Mouse (Mus musculus): ENCODE measurements at regions not wholly inside any gene's neighbourhood (a gene's known extent, or its start where the extent isn't known, plus 50 kb on each side); places are given as distances from the start of the nearest gene placed in this dataset.
A peak's percentile ranks its signal among the peaks of the same experiment; 100 is the strongest.
"Not testable (repeated sequence)": the region's sequence is repeated elsewhere in the genome, so short reads cannot be mapped to it uniquely, and the experiment has no call there.

DNA sequence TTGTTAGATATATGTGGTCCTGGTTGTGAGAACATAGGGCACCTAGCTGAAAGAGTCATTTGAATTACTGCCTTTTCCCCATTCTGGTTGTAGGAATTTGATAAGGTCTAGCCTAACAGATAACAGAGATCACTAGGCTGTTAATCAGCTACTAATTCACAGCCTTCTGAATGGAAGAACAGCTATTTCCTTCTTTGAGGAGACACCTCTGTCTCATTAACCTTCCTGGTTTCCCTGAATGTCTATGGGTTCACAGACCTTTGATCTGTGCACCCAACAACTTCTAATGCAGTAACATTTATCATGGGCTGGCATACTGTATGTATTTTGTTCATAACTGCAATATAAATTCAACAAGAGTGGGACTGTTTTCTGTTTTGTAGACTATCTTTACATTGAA lies 875.0 kb upstream of the Mms22l start:
- no peaks in the 10 kb centered on the region for H3K36me3 ChIP-seq (ENCODE audit: control insufficient read depth, insufficient read depth, low read length)
- H3K9me3 ChIP-seq (ENCODE audit: control insufficient read depth, low read length) = no peaks in the 10 kb centered on the region
- no peak overlapping the region for H3K9ac ChIP-seq (ENCODE audit: low read depth, low read length)
- no peaks in the 10 kb centered on the region for H3K27me3 ChIP-seq (replicated peaks; ENCODE audit: control insufficient read depth, insufficient read depth, low read length)
- no peak overlapping the region for H3K4me3 ChIP-seq (ENCODE audit: low read length)
- no peak for ATAC-seq
- no peak overlapping the region for H3K27ac ChIP-seq (ENCODE audit: low read depth, low read length)
- no peaks in the 10 kb centered on the region for H3K4me1 ChIP-seq (ENCODE audit: control insufficient read depth, insufficient read depth, low read depth, low read length)
- H3K4me2 ChIP-seq (ENCODE audit: low read length) = no peak overlapping the region

DNA sequence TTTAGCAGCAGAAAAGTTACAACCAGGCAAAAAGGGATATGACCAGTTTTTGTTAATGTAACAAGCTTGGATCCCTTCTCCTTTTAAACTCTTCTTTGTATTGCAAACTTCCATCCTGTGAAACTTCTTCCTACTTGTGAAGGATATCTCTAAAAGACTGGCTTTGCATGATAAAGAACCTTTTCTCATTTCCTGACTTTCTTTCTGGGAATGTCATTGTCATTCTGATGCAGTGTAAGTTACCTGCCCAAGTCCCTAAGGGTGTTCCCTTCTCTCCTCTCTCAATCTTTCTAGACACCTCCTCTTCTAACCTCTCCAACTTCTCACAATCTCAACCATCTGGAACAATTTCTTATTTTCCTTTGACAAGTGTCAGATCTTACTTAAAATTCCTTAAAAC lies 874.0 kb upstream of the Mms22l start:
- Histone ChIP-seq H3K27ac (ENCODE audit: low read depth, low read length) (no peak overlapping the region), H3K4me3 (ENCODE audit: low read length) (no peak overlapping the region), H3K27me3 (replicated peaks; ENCODE audit: control insufficient read depth, insufficient read depth, low read length) (no peaks in the 10 kb centered on the region), H3K9me3 (ENCODE audit: control insufficient read depth, low read length) (no peaks in the 10 kb centered on the region), H3K9ac (ENCODE audit: low read depth, low read length) (no peak overlapping the region), H3K4me2 (ENCODE audit: low read length) (no peak overlapping the region), H3K36me3 (ENCODE audit: control insufficient read depth, insufficient read depth, low read length) (no peaks in the 10 kb centered on the region), H3K4me1 (ENCODE audit: control insufficient read depth, insufficient read depth, low read depth, low read length) (no peaks in the 10 kb centered on the region)
- ATAC-seq = no peak

DNA sequence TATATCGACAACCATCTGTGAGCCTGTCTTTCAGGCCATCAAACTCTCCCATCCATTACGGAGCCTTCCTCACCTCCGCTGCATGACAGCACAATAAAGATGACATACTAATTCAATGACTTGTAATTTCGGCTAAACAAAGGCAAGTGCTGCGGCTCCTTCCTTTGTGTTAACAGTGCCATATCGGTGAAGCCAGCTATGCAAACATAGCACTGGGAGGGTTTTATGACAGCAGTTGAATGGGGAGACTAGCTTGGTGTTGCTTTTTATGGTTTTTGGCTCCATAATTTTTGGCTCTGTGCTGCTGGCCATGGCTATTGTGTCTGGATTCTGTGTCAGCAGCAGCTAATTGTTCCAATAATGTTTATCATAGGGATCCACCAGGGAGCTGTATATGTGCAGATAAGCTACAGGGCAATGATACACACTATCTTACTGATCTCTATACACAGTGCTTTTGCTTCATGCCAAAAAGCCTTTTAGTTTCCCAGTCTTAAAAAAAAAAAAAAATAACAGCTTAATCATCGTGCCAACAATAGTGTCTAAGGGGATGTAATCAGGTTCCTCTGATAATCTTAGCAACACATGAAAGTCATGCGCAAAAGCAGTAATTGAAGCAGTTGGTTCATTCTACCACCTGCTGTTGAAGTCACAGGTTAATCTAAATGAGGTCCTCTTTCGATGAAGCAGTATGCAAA lies 859.9 kb upstream of the Mms22l start:
- 17% methylated on average over 9 of the region's 9 CpGs for WGBS

DNA sequence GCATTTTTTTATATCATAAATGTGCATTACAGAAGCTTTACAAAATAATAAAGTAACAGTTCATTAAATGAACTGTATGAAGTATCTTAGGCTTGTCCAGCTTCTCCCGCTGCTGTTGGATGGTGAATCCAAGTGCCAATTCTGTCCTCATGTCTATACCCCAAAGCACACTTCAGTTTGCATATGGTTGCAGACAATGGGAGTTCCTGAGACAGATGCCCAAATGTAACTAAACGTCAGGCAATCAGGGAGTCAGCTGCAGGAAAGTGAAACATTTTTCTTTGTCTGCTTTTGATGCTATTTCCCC lies 859.4 kb upstream of the Mms22l start:
- no peaks in the 10 kb centered on the region for H3K27me3 ChIP-seq (replicated peaks; ENCODE audit: control insufficient read depth, insufficient read depth, low read length)
- peaks cover 6% of the 10 kb centered on the region for H3K4me1 ChIP-seq (ENCODE audit: control insufficient read depth, insufficient read depth, low read depth, low read length)
- H3K9ac ChIP-seq (ENCODE audit: low read depth, low read length) = no peak overlapping the region
- peak; percentile 72; the same call in 1 of the 2 replicates for ATAC-seq
- no peak overlapping the region for H3K4me2 ChIP-seq (ENCODE audit: low read length)
- no peaks in the 10 kb centered on the region for H3K9me3 ChIP-seq (ENCODE audit: control insufficient read depth, low read length)
- WGBS = 21% methylated on average over 2 of the region's 2 CpGs
- no peaks in the 10 kb centered on the region for H3K36me3 ChIP-seq (ENCODE audit: control insufficient read depth, insufficient read depth, low read length)
- no peak overlapping the region for H3K4me3 ChIP-seq (ENCODE audit: low read length)
- H3K27ac ChIP-seq (ENCODE audit: low read depth, low read length) = no peak overlapping the region

More for the DNA sequence above, 859.9 kb upstream of the Mms22l start:
- H3K27ac ChIP-seq (ENCODE audit: low read depth, low read length) = peak overlapping the region; percentile 51; the same call in 1 of the 2 replicates
- H3K9ac ChIP-seq (ENCODE audit: low read depth, low read length) = peak overlapping the region; percentile 18; the same call in 1 of the 2 replicates
- peak; percentile 89 for ATAC-seq
- 0 out of 2 replicates have a peak overlapping the region, but pooled peaks have one; percentile 8 for H3K4me3 ChIP-seq (ENCODE audit: low read length)
- H3K4me2 ChIP-seq (ENCODE audit: low read length) = peak overlapping the region; percentile 31
- H3K27me3 ChIP-seq (replicated peaks; ENCODE audit: control insufficient read depth, insufficient read depth, low read length) = no peaks in the 10 kb centered on the region
- peaks cover 6% of the 10 kb centered on the region for H3K4me1 ChIP-seq (ENCODE audit: control insufficient read depth, insufficient read depth, low read depth, low read length)
- no peaks in the 10 kb centered on the region for H3K36me3 ChIP-seq (ENCODE audit: control insufficient read depth, insufficient read depth, low read length)
- no peaks in the 10 kb centered on the region for H3K9me3 ChIP-seq (ENCODE audit: control insufficient read depth, low read length)

DNA sequence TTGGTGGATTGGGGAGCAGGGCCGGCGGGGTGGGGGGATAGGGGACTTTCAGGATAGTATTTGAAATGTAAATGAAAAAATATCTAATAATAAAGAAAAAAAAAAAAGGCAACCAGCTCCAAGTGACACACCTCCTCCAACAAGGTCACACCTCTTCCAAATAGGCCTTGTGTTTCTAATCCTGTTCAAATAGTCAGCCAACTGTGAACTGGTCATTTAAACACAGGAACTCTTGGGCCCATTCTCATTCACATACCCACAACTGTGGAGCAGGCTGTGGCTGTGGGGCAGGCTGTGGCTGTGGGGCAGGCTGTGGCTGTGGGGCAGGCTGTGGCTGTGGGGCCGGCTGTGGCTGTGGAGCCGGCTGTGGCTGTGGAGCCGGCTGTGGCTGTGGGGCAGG lies 839.6 kb upstream of the Mms22l start:
- H3K4me2 ChIP-seq (ENCODE audit: low read length); H3K9ac ChIP-seq (ENCODE audit: low read depth, low read length); ATAC-seq; H3K9me3 ChIP-seq (ENCODE audit: control insufficient read depth, low read length); H3K27ac ChIP-seq (ENCODE audit: low read depth, low read length); H3K27me3 ChIP-seq (replicated peaks; ENCODE audit: control insufficient read depth, insufficient read depth, low read length); H3K36me3 ChIP-seq (ENCODE audit: control insufficient read depth, insufficient read depth, low read length); H3K4me1 ChIP-seq (ENCODE audit: control insufficient read depth, insufficient read depth, low read depth, low read length); H3K4me3 ChIP-seq (ENCODE audit: low read length): not testable (repeated sequence)
- 88% methylated on average over 4 of the region's 5 CpGs for WGBS

DNA sequence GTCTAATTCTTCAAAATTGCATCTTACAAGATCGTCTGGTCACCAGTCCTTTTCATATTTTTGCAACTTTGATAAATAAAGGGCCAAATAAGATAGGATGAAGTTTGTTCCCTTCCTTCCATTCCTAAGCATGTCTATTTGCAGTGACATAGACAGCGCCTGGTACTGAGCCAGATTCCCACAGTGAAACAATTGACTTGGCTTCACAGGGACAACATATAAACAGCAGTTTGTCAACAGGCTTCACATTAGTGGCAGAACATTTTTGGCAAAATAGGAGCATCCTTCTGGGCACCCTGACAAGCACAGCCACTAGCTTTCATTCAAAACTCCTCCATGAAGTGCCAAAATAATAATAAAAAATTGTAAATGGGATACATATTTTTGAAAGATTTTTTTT lies 827.4 kb upstream of the Mms22l start:
- Histone ChIP-seq H3K9ac (ENCODE audit: low read depth, low read length) (no peak overlapping the region), H3K27ac (ENCODE audit: low read depth, low read length) (no peak overlapping the region), H3K36me3 (ENCODE audit: control insufficient read depth, insufficient read depth, low read length) (no peaks in the 10 kb centered on the region), H3K4me1 (ENCODE audit: control insufficient read depth, insufficient read depth, low read depth, low read length) (no peaks in the 10 kb centered on the region), H3K4me3 (ENCODE audit: low read length) (no peak overlapping the region), H3K4me2 (ENCODE audit: low read length) (no peak overlapping the region), H3K9me3 (ENCODE audit: control insufficient read depth, low read length) (no peaks in the 10 kb centered on the region), H3K27me3 (replicated peaks; ENCODE audit: control insufficient read depth, insufficient read depth, low read length) (no peaks in the 10 kb centered on the region)
- ATAC-seq = no peak
- WGBS = 73% methylated on average over 2 of the region's 2 CpGs

DNA sequence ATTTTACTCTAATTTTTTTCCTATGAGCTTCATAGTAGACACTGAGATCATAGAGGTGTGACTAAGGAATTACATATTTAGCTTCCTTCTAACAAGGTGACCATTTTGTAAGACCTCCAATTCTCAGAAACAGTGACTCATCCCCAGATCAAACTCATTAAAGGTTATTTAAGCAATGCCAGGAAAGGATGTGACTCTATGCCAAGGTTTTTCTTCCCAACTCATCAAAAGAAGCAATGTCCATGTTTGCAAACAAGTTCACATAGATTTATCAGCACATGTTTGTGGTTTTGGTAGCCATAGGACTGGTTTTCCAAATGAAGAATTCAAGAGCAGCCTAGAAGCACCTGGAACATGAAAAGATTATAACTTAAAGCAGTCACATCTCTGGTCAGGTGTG lies 792.6 kb upstream of the Mms22l start:
- Histone ChIP-seq H3K27ac (ENCODE audit: low read depth, low read length) (no peak overlapping the region), H3K36me3 (ENCODE audit: control insufficient read depth, insufficient read depth, low read length) (no peaks in the 10 kb centered on the region), H3K4me1 (ENCODE audit: control insufficient read depth, insufficient read depth, low read depth, low read length) (no peaks in the 10 kb centered on the region), H3K27me3 (replicated peaks; ENCODE audit: control insufficient read depth, insufficient read depth, low read length) (no peaks in the 10 kb centered on the region), H3K4me2 (ENCODE audit: low read length) (no peak overlapping the region), H3K9ac (ENCODE audit: low read depth, low read length) (no peak overlapping the region), H3K9me3 (ENCODE audit: control insufficient read depth, low read length) (no peaks in the 10 kb centered on the region), H3K4me3 (ENCODE audit: low read length) (no peak overlapping the region)
- ATAC-seq = no peak

DNA sequence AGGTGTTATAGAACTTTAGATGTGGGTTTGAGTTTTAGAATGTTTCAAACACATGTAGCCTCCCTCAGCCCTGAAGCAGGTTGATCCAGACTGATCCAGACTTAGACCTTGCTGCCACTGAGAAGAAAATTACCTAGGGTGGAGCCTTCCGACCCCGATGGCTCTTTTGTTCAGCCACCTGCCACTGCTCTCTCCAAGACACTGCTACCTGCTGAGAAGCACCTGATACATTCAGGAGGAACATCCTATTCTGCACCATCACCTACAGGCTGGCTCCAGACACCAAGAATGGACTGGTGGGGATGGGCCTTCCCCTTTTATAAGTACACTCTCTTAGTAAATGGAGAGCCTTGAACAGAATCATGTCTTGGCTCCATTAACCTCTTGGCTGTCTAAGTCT lies 785.5 kb upstream of the Mms22l start:
- H3K27ac ChIP-seq (ENCODE audit: low read depth, low read length) = no peak overlapping the region
- ATAC-seq = no peak

DNA sequence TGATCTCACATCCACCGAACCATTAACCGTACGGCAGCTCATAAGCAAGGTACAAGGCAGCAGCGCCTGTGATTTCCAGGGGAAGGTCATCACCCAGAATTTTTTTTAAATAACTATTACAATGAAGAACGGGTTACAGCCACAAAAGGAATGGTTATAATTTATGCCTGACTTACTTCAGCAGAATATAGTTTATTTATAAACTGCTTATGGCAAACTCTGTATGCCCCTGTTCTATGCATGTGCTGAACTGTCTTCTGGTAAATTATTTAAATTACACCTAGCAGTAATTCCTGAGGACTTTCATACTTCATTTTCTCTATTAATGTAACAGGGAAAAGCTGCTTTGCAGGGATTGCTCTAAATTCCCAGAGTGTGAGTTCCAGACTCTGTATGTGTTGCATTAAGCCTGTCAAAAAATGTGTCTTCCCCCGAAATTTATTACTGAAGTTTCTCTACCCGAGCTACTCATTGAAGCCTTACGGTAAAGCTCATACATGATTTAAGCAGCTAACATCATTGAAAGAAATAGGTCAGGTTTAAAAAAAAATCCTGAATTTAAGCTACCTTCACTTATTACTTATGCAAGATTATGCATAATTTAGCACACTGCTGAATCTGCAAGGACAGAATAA lies 782.4 kb upstream of the Mms22l start:
- WGBS = 80% methylated on average over 8 of the region's 8 CpGs
- Histone ChIP-seq H3K27ac (ENCODE audit: low read depth, low read length) (no peak overlapping the region), H3K4me2 (ENCODE audit: low read length) (no peak overlapping the region), H3K4me1 (ENCODE audit: control insufficient read depth, insufficient read depth, low read depth, low read length) (no peaks in the 10 kb centered on the region), H3K4me3 (ENCODE audit: low read length) (no peak overlapping the region), H3K9ac (ENCODE audit: low read depth, low read length) (no peak overlapping the region), H3K36me3 (ENCODE audit: control insufficient read depth, insufficient read depth, low read length) (no peaks in the 10 kb centered on the region), H3K9me3 (ENCODE audit: control insufficient read depth, low read length) (no peaks in the 10 kb centered on the region), H3K27me3 (replicated peaks; ENCODE audit: control insufficient read depth, insufficient read depth, low read length) (no peaks in the 10 kb centered on the region)
- no peak for ATAC-seq

More for the DNA sequence above, 785.5 kb upstream of the Mms22l start:
- Histone ChIP-seq H3K9me3 (ENCODE audit: control insufficient read depth, low read length) (no peaks in the 10 kb centered on the region), H3K27me3 (replicated peaks; ENCODE audit: control insufficient read depth, insufficient read depth, low read length) (no peaks in the 10 kb centered on the region), H3K4me3 (ENCODE audit: low read length) (no peak overlapping the region), H3K4me1 (ENCODE audit: control insufficient read depth, insufficient read depth, low read depth, low read length) (no peaks in the 10 kb centered on the region), H3K9ac (ENCODE audit: low read depth, low read length) (no peak overlapping the region), H3K4me2 (ENCODE audit: low read length) (no peak overlapping the region), H3K36me3 (ENCODE audit: control insufficient read depth, insufficient read depth, low read length) (no peaks in the 10 kb centered on the region)
- 94% methylated on average over 2 of the region's 2 CpGs for WGBS

Measured in hindbrain, embryonic 16.5 days (tissue).